Comparison of ENCODE assay signal across 8 mouse cellular contexts in the genomic region with DNA sequence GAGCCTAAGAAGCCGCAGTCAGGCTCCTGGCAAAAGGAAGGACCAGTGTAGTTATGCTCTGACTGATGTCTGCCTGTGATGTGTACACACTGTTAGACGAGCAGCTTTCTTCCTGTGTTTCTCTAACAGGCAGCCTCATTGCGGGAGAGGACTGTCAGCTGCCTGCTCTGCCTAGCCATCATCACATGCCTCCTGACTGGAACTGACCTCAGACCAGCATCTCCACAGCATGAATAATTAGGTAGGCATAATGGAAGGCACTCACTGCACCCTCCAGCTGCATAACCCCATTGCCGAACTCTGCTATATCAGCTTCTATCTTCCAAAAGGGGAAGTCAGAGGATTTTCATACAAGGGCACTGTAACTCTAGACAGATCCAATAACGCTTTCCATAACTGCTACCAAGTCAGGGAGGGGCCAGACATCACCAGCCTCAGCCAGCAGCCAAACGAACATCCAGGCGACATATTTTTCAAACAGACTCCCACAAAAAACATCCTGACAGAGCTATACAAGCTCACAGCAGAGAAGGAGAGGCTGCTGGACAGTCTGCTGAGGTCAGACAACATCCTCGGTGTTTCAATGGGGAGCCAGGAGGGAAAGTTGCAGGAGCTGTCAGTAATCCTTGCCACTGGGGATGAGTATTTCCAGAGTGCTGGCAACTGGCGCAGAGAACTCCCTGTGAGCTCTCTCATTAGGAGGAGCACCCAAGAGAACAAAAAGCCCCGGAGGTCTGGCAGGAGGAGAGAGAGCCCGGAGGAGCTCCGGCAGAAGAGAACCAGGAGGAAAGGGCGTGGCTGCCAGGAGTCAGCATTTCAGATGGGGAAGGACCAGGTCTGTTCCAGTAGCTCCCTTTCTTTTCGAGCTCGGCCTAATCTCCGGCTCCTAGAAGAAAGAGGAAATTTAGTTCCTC. TPM values are rescaled to one million over a fixed set of nuclear protein-coding genes. Genes with fewer than 3 reads are reported as not detected.
A peak's percentile ranks its signal among the peaks of the same experiment; 100 is the strongest.
DNase-seq lines count a peak whose midpoint lies in the region; ATAC-seq and TF ChIP-seq lines count a peak whose summit lies in the region.
"Had no signal": no experiment of that assay in that cellular context is flagged by ENCODE, and none has a peak within 500 bp of the region (broad histone marks: within the 10 kb centered on the region; RNA-seq: fewer than 3 reads in every experiment).

No protein-coding gene starts in this region.

- no peaks in the 10 kb centered on the region for H3K36me3 ChIP-seq in embryonic facial prominence, embryonic 11.5 days (replicated peaks; ENCODE audit: control insufficient read depth, insufficient read depth, low read depth, low read length)
- no peaks in the 10 kb centered on the region for H3K36me3 ChIP-seq in neural tube, embryonic 13.5 days
- H3K36me3 ChIP-seq: limb, embryonic 15.5 days had no signal

- 39% methylated on average over 16 of the region's 16 CpGs for WGBS in embryonic facial prominence, embryonic 11.5 days
- WGBS in neural tube, embryonic 13.5 days, result 56% methylated on average over 16 of the region's 16 CpGs

- H3K9me3 ChIP-seq in embryonic facial prominence, embryonic 11.5 days (replicated peaks; ENCODE audit: control insufficient read depth, low read length), result no peaks in the 10 kb centered on the region
- H3K9me3 ChIP-seq in neural tube, embryonic 13.5 days, result no peaks in the 10 kb centered on the region
- H3K9me3 ChIP-seq: limb, embryonic 15.5 days had no signal

- H3K27me3 ChIP-seq in embryonic facial prominence, embryonic 11.5 days (ENCODE audit: control insufficient read depth, insufficient read depth, low read length), result no peaks in the 10 kb centered on the region
- H3K27me3 ChIP-seq in neural tube, embryonic 13.5 days, result no peaks in the 10 kb centered on the region
- H3K27me3 ChIP-seq: limb, embryonic 15.5 days had no signal

- no peak overlapping the region for H3K4me3 ChIP-seq in left cerebral cortex, adult 2 months
- no peak overlapping the region for H3K4me3 ChIP-seq in embryonic facial prominence, embryonic 11.5 days (ENCODE audit: low read depth, low read length)
- H3K4me3 ChIP-seq in neural tube, embryonic 13.5 days, result no peak overlapping the region; the same call in 1 of the 2 replicates
- H3K4me3 ChIP-seq: limb, embryonic 15.5 days had no signal

- TF ChIP-seq CTCF in left cerebral cortex, adult 2 months (IDR thresholded peaks at IDR 0.05), result no peak

- H3K4me2 ChIP-seq in embryonic facial prominence, embryonic 11.5 days (ENCODE audit: low read depth, low read length), result peak overlapping the region; percentile 11; the same call in 1 of the 2 replicates
- peak overlapping the region; percentile 31; the same call in 1 of the 2 replicates for H3K4me2 ChIP-seq in neural tube, embryonic 13.5 days
- H3K4me2 ChIP-seq: limb, embryonic 15.5 days had no signal

- 0 out of 2 replicates have a peak overlapping the region, but pooled peaks have one; percentile 1 for H3K9ac ChIP-seq in embryonic facial prominence, embryonic 11.5 days (replicated peaks; ENCODE audit: low read length)
- H3K9ac ChIP-seq in neural tube, embryonic 13.5 days, result no peak overlapping the region
- H3K9ac ChIP-seq: limb, embryonic 15.5 days had no signal

- peak; percentile 76; the same call in 1 of the 2 replicates for ATAC-seq in embryonic facial prominence, embryonic 11.5 days (replicated peaks; ENCODE audit: insufficient number of reproducible peaks, low FRiP score, low TSS enrichment, low read depth)
- ATAC-seq in neural tube, embryonic 13.5 days (ENCODE audit: low read depth), result peak; percentile 71; the same call in 1 of the 2 replicates

- peaks cover 3% of the 10 kb centered on the region; the same call in 1 of the 2 replicates for H3K4me1 ChIP-seq in embryonic facial prominence, embryonic 11.5 days (ENCODE audit: control insufficient read depth, insufficient read depth, low read length)
- H3K4me1 ChIP-seq in neural tube, embryonic 13.5 days (replicated peaks), result peaks cover 8% of the 10 kb centered on the region; the same call in 1 of the 2 replicates

- intact Hi-C loops in left cerebral cortex, adult 2 months (cut with DNase I), result no loop called here
- intact Hi-C loops in left cerebral cortex, postnatal 10 days (cut with DNase I), result no loop called here

- peak overlapping the region; percentile 55 for H3K27ac ChIP-seq in left cerebral cortex, adult 2 months
- no peak overlapping the region for H3K27ac ChIP-seq in embryonic facial prominence, embryonic 11.5 days (replicated peaks; ENCODE audit: low read depth, low read length)
- peak overlapping the region; percentile 72 for H3K27ac ChIP-seq in neural tube, embryonic 13.5 days (replicated peaks)
- H3K27ac ChIP-seq: limb, embryonic 15.5 days had no signal

- no peak for DNase-seq in left cerebral cortex, adult 2 months (ENCODE audit: extremely low spot score in 1 of 2, low spot score in 2 of 2)
- no peak for DNase-seq in left cerebral cortex, postnatal 10 days (ENCODE audit: extremely low spot score in 1 of 2, low spot score in 2 of 2)
- DNase-seq in embryonic facial prominence, embryonic 11.5 days (ENCODE audit: low spot score), result peak; percentile 12
- peak; percentile 6 for DNase-seq in heart, postnatal 4 days
- DNase-seq in urinary bladder, postnatal 4 days (ENCODE audit: low spot score in 2 of 2), result no peak
- DNase-seq in kidney, adult 9 months, result no peak

RNA-seq across cellular contexts. Expression of gene Fmn1, which starts 36.4 kb away (rescaled TPM):
- total RNA-seq in left cerebral cortex, adult 2 months (2021), result 10 to 100 TPM; 49.1 to 52.0 TPM
- total RNA-seq in left cerebral cortex, postnatal 10 days (2021), result 10 to 100 TPM; 19.5 to 20.5 TPM
- polyA plus RNA-seq in embryonic facial prominence, embryonic 11.5 days (2014; fragmentation: Nextera tagmentation; extraction: Ambion mirVana), result 1.6 and 1.7 TPM in 2 replicates
- 10 to 100 TPM; 18.2 to 20.5 TPM for total RNA-seq in heart, postnatal 4 days (2021)
- 2.1 and 3.5 TPM in 2 replicates for polyA plus RNA-seq in neural tube, embryonic 13.5 days (2015; fragmentation: Nextera tagmentation; extraction: Ambion mirVana)

Comparison
In these comparisons a context has a peak if more than half of its experiments do, and no peak if none do; other contexts are left out.
1. DNase-seq: peak in embryonic facial prominence, embryonic 11.5 days (single experiment) and heart, postnatal 4 days (single experiment); none in left cerebral cortex, adult 2 months (0 of 2), left cerebral cortex, postnatal 10 days (0 of 2), urinary bladder, postnatal 4 days (0 of 2) and kidney, adult 9 months (single experiment).